Mouse (Mus musculus) erythroblast, adult 5-6 weeks (primary cell): ENCODE results near the gene Creld2. TPM values are rescaled to one million over a fixed set of nuclear protein-coding genes. Genes with fewer than 3 reads are reported as not detected.

Experiments used
- ATAC-seq: replicated peaks from 2 replicates; pipeline ENCODE4 v1.8.0; 2016; ENCODE audit warnings: moderate number of reproducible peaks, mild to moderate bottlenecking, moderate TSS enrichment, inconsistent platforms; ENCODE audit not compliant: poor library complexity, low FRiP score, severe bottlenecking
- total RNA-seq, 2 experiments: library from RNA; stranded (forward) in 1 of 2; stranded (reverse) in 1 of 2; fragments of 150-400 nt in 1 of 2; fragments of 200-764, 138-1000 nt in 1 of 2; gene quantifications; 2 replicates each; pipeline versions ENCODE4 v1.2.3 to v1.2.4; 2015 to 2017; ENCODE audit warnings: low replicate concordance in 2 of 2

Creld2 gene
- total RNA-seq, 2 experiments from 2014 or later = 16.7 to 17.6 TPM

- no peak for ATAC-seq
Observed at GRCm38 (mm10) chr15:88864270-88865030, 45.0 kb downstream of the Creld2 start.

- ATAC-seq = no peak
Observed at GRCm38 (mm10) chr15:88865061-88865460, 45.6 kb downstream of the Creld2 start.

- ATAC-seq = no peak
Observed at GRCm38 (mm10) chr15:88865888-88866695, 46.6 kb downstream of the Creld2 start.

GRCm38 (mm10) chr15:88866934-88867356 is 47.5 kb downstream of the Creld2 start:
- no peak for ATAC-seq

GRCm38 (mm10) chr15:88867368-88868023 is 48.0 kb downstream of the Creld2 start:
- ATAC-seq = no peak

- no peak for ATAC-seq
Observed at GRCm38 (mm10) chr15:88868024-88868742, 48.7 kb downstream of the Creld2 start.

GRCm38 (mm10) chr15:88870418-88871185 is 51.2 kb downstream of the Creld2 start:
- no peak for ATAC-seq

- ATAC-seq = no peak
Observed at GRCm38 (mm10) chr15:88874061-88874460, 54.6 kb downstream of the Creld2 start.

- ATAC-seq = no peak
Observed at GRCm38 (mm10) chr15:88874477-88874876, 55.0 kb downstream of the Creld2 start.

- no peak for ATAC-seq
Observed at GRCm38 (mm10) chr15:88875625-88876081, 56.2 kb downstream of the Creld2 start.

Other genes starting within 250 kb of the Creld2 start
- gene Zdhhc25, start 219.3 kb upstream of the Creld2 start, total RNA-seq (2015; ENCODE audit: low replicate concordance) = not detected in 2 replicates
- 0.98 TPM in 1 of 2 replicates, not detected in the other for gene Zdhhc25, start 219.3 kb upstream of the Creld2 start, total RNA-seq (2017; ENCODE audit: low replicate concordance)
- 11.1 and 13.0 TPM in 2 replicates for gene Brd1, start 85.4 kb upstream of the Creld2 start, total RNA-seq (2015; ENCODE audit: low replicate concordance)
- 38.5 and 39.0 TPM in 2 replicates for gene Brd1, start 85.4 kb upstream of the Creld2 start, total RNA-seq (2017; ENCODE audit: low replicate concordance)
- gene Zbed4, start 68.0 kb upstream of the Creld2 start, total RNA-seq (2015; ENCODE audit: low replicate concordance) = 14.8 and 30.1 TPM in 2 replicates
- gene Zbed4, start 68.0 kb upstream of the Creld2 start, total RNA-seq (2017; ENCODE audit: low replicate concordance) = 26.3 and 29.1 TPM in 2 replicates
- 3.7 and 7.7 TPM in 2 replicates for gene Alg12, start 328 bp upstream of the Creld2 start, total RNA-seq (2015; ENCODE audit: low replicate concordance)
- 0.42 and 0.94 TPM in 2 replicates for gene Alg12, start 328 bp upstream of the Creld2 start, total RNA-seq (2017; ENCODE audit: low replicate concordance)
- 1.5 and 3.1 TPM in 2 replicates for gene Pim3, start 42.5 kb downstream of the Creld2 start, total RNA-seq (2015; ENCODE audit: low replicate concordance)
- gene Pim3, start 42.5 kb downstream of the Creld2 start, total RNA-seq (2017; ENCODE audit: low replicate concordance) = 0.51 and 0.84 TPM in 2 replicates
- not detected in 2 replicates for gene Ttll8, start 134.8 kb downstream of the Creld2 start, total RNA-seq (2015; ENCODE audit: low replicate concordance)
- not detected in 2 replicates for gene Ttll8, start 134.8 kb downstream of the Creld2 start, total RNA-seq (2017; ENCODE audit: low replicate concordance)
- not detected in 2 replicates for gene Mlc1, start 159.4 kb downstream of the Creld2 start, total RNA-seq (2015; ENCODE audit: low replicate concordance)
- gene Mlc1, start 159.4 kb downstream of the Creld2 start, total RNA-seq (2017; ENCODE audit: low replicate concordance) = not detected in 2 replicates
- not detected in 2 replicates for gene Mov10l1, start 163.3 kb downstream of the Creld2 start, total RNA-seq (2015; ENCODE audit: low replicate concordance)
- not detected in 2 replicates for gene Mov10l1, start 163.3 kb downstream of the Creld2 start, total RNA-seq (2017; ENCODE audit: low replicate concordance)
- not detected in 2 replicates for gene Panx2, start 240.1 kb downstream of the Creld2 start, total RNA-seq (2015; ENCODE audit: low replicate concordance)
- gene Panx2, start 240.1 kb downstream of the Creld2 start, total RNA-seq (2017; ENCODE audit: low replicate concordance) = not detected in 2 replicates